7 mouse cellular contexts compared by ENCODE assay signal in genomic region chr16:60605061-60605831, GRCm38 (mm10). TPM values are rescaled to one million over a fixed set of nuclear protein-coding genes. Genes with fewer than 3 reads are reported as not detected.
DNase-seq lines count a peak whose midpoint lies in the region; ATAC-seq and TF ChIP-seq lines count a peak whose summit lies in the region.

TSS of gene Epha6 (minus strand) at chr16:60605531.

- peak within 1 kb of the TSS; percentile 70 for H3K9ac ChIP-seq in midbrain, embryonic 13.5 days (replicated peaks)

- peaks cover 13% of the 10 kb centered on the region for H3K4me1 ChIP-seq in E14TG2a.4 (replicated peaks; ENCODE audit: low read depth, low read length)
- H3K4me1 ChIP-seq in forebrain, embryonic 10.5 days: peaks cover 20% of the 10 kb centered on the region
- H3K4me1 ChIP-seq in midbrain, embryonic 13.5 days (replicated peaks): peaks cover 22% of the 10 kb centered on the region

- ATAC-seq in midbrain, embryonic 13.5 days: peak; percentile 83
- ATAC-seq in megakaryocyte, adult 5-6 weeks (ENCODE audit: poor library complexity, severe bottlenecking): no peak

- DNase-seq in ES-CJ7 (ENCODE audit: low read depth, low spot score): peak; percentile 67
- peak; percentile 45 for DNase-seq in forebrain, embryonic 10.5 days (ENCODE audit: extremely low spot score, low spot score)
- peak; percentile 48 to 60 for DNase-seq in layer of hippocampus, adult 8-10 months (ENCODE audit: low spot score in 2 of 2)
- DNase-seq in testis, postnatal 10 days (ENCODE audit: low spot score): peak; percentile 41

- no peaks in the 10 kb centered on the region for H3K9me3 ChIP-seq in E14TG2a.4 (ENCODE audit: low read length)
- no peaks in the 10 kb centered on the region for H3K9me3 ChIP-seq in forebrain, embryonic 10.5 days
- H3K9me3 ChIP-seq in midbrain, embryonic 13.5 days: no peaks in the 10 kb centered on the region

- H3K27me3 ChIP-seq in E14TG2a.4 (ENCODE audit: insufficient read depth, low read length): peaks cover 30% of the 10 kb centered on the region
- peaks cover 47% of the 10 kb centered on the region for H3K27me3 ChIP-seq in forebrain, embryonic 10.5 days (ENCODE audit: poor library complexity, severe bottlenecking)
- peaks cover 10% of the 10 kb centered on the region; the same call in 1 of the 2 replicates for H3K27me3 ChIP-seq in midbrain, embryonic 13.5 days

- H3K4me2 ChIP-seq in midbrain, embryonic 13.5 days (replicated peaks): peak within 1 kb of the TSS; percentile 97

- TF ChIP-seq CTCF in E14TG2a.4 (conservative IDR thresholded peaks at IDR 0.05; ENCODE audit: low read length): no peak

- no peaks in the 10 kb centered on the region for H3K36me3 ChIP-seq in E14TG2a.4 (ENCODE audit: insufficient read depth, low read length)
- no peaks in the 10 kb centered on the region for H3K36me3 ChIP-seq in forebrain, embryonic 10.5 days (replicated peaks)
- no peaks in the 10 kb centered on the region for H3K36me3 ChIP-seq in midbrain, embryonic 13.5 days

- peak within 1 kb of the TSS; percentile 75 for H3K27ac ChIP-seq in forebrain, embryonic 10.5 days
- peak within 1 kb of the TSS; percentile 58 for H3K27ac ChIP-seq in midbrain, embryonic 13.5 days

- H3K4me3 ChIP-seq in E14TG2a.4 (replicated peaks; ENCODE audit: low read length): peak within 1 kb of the TSS; percentile 76
- peak within 1 kb of the TSS; percentile 66 for H3K4me3 ChIP-seq in forebrain, embryonic 10.5 days
- H3K4me3 ChIP-seq in midbrain, embryonic 13.5 days (replicated peaks): peak within 1 kb of the TSS; percentile 62

- under 1% methylated on average over 45 of the region's 45 CpGs for whole genome bisulfite sequencing in forebrain, embryonic 10.5 days
- under 1% methylated on average over 41 of the region's 45 CpGs for WGBS in midbrain, embryonic 13.5 days

RNA-seq across cellular contexts. Expression of gene Epha6, which starts in this region (rescaled TPM):
- 0.30 and 0.37 TPM in 2 replicates for polyA plus RNA-seq in forebrain, embryonic 10.5 days (2016; fragmentation: Nextera tagmentation; extraction: Ambion mirVana)
- 100 to 1,000 TPM; 159 to 187 (median 173) TPM for total RNA-seq in layer of hippocampus, adult 8-10 months (2022)
- polyA plus RNA-seq in midbrain, embryonic 13.5 days (2015; fragmentation: Nextera tagmentation; extraction: Ambion mirVana): 3.2 and 4.4 TPM in 2 replicates
- not detected in 2 replicates for total RNA-seq in megakaryocyte, adult 5-6 weeks (2015)
- total RNA-seq in megakaryocyte, adult 5-6 weeks (2017): 0.37 TPM in 1 of 2 replicates, not detected in the other

Comparison
In these comparisons a context has a peak if more than half of its experiments do, and no peak if none do; other contexts are left out.
1. RNA of gene Epha6 (total RNA-seq): 159 to 187 TPM in layer of hippocampus, adult 8-10 months; 0.37 TPM in megakaryocyte, adult 5-6 weeks; every median in the first group is over 100 times any median in the second.
2. Peak in DNase-seq, H3K4me3 ChIP-seq and H3K27ac ChIP-seq in forebrain, embryonic 10.5 days; RNA of the gene not detected or under 1 TPM.
3. Peak in every context shown above with its lines, with median percentiles within 50 percentile points of each other: H3K4me3 ChIP-seq and DNase-seq.